Mouse (Mus musculus) brain, embryonic 14.5 days (tissue): ENCODE measurements around the gene Sumf2.

Source experiments
- CTCF ChIP-seq: fragments of 200-500 bp; IDR thresholded peaks from 2 replicates; pipeline ENCODE4 v1.5.1; 2012; ENCODE audit warnings: inconsistent platforms, mild to moderate bottlenecking, moderate library complexity, borderline replicate concordance; ENCODE audit not compliant: insufficient read depth, insufficient read length; ENCODE audit errors: extremely low read depth
- POLR2A ChIP-seq: fragments of 200-500 bp; IDR thresholded peaks from 2 replicates; pipeline ENCODE4 v1.6.1; 2012; ENCODE audit warnings: mild to moderate bottlenecking, inconsistent platforms, borderline replicate concordance; ENCODE audit not compliant: poor library complexity, insufficient read depth, insufficient read length, severe bottlenecking; ENCODE audit errors: extremely low read depth

GRCm38 (mm10) chr5:129898449-129898848 is 51.7 kb downstream of the Sumf2 start, which contains the start of gene Phkg1:
- TF ChIP-seq CTCF (no peak), POLR2A (no peak)
